ENCODE assay signal across 22 mouse cellular contexts in genomic region chr11:113669711-113670110, GRCm38 (mm10). TPM values are rescaled to one million over a fixed set of nuclear protein-coding genes. Genes with fewer than 3 reads are reported as not detected.
DNase-seq lines count a peak whose midpoint lies in the region; ATAC-seq and TF ChIP-seq lines count a peak whose summit lies in the region.
"Had no signal": no experiment of that assay in that cellular context is flagged by ENCODE, and none has a peak within 500 bp of the region (broad histone marks: within the 10 kb centered on the region; RNA-seq: fewer than 3 reads in every experiment).

No protein-coding gene starts in this region.

- peaks cover 69% of the 10 kb centered on the region for H3K4me1 ChIP-seq in liver, embryonic 12.5 days
- peaks cover 26 to 33% of the 10 kb centered on the region in 2 experiments for H3K4me1 ChIP-seq in liver, embryonic 14.5 days (replicated peaks; ENCODE audit: control insufficient read depth in 2 of 2, insufficient read depth in 2 of 2, low read length in 1 of 2)
- H3K4me1 ChIP-seq in liver, embryonic 16.5 days (ENCODE audit: control insufficient read depth, low read depth, low read length), result peaks cover 44% of the 10 kb centered on the region

- no peaks in the 10 kb centered on the region for H3K27me3 ChIP-seq in liver, embryonic 12.5 days (replicated peaks)
- H3K27me3 ChIP-seq in liver, embryonic 14.5 days (ENCODE audit: control insufficient read depth, insufficient read depth, low read length), result no peaks in the 10 kb centered on the region
- no peaks in the 10 kb centered on the region for H3K27me3 ChIP-seq in liver, embryonic 16.5 days (ENCODE audit: control insufficient read depth, insufficient read depth, low read depth, low read length)
- H3K27me3 ChIP-seq: embryonic facial prominence, embryonic 12.5 days; forebrain, embryonic 13.5 days; forebrain, embryonic 15.5 days had no signal

- 37% methylated on average over 4 of the region's 4 CpGs for WGBS in liver, embryonic 12.5 days (ENCODE audit: insufficient replicate concordance)
- WGBS in liver, embryonic 14.5 days (ENCODE audit: insufficient replicate concordance), result 30% methylated on average over 4 of the region's 4 CpGs
- 28% methylated on average over 4 of the region's 4 CpGs for WGBS in liver, embryonic 16.5 days (ENCODE audit: insufficient replicate concordance)

- no peak for DNase-seq in liver
- DNase-seq in liver, embryonic 14.5 days (ENCODE audit: low read depth in 3 of 3, low spot score in 3 of 3), result no peak
- DNase-seq in cerebellum, adult 11-12 months, result no peak
- DNase-seq in spleen, postnatal 4 days (ENCODE audit: low spot score in 2 of 2), result no peak
- no peak for DNase-seq in layer of hippocampus, adult 9-10 months (ENCODE audit: low spot score)
- DNase-seq: adrenal gland, adult 2 months; adrenal gland, postnatal 10 days; adrenal gland, postnatal 25 days; cerebellum, adult 11 months; cerebellum, adult 2 months; cerebellum, adult 9-10 months; cerebellum, postnatal 10 days; cerebellum, postnatal 25 days had no signal

- no peak for TF ChIP-seq CTCF in liver, embryonic 14.5 days (IDR thresholded peaks at IDR 0.05; ENCODE audit: low read depth)

- H3K9me3 ChIP-seq in liver, embryonic 12.5 days (replicated peaks), result no peaks in the 10 kb centered on the region
- H3K9me3 ChIP-seq in liver, embryonic 14.5 days (ENCODE audit: control insufficient read depth, low read length), result no peaks in the 10 kb centered on the region
- H3K9me3 ChIP-seq in liver, embryonic 16.5 days (replicated peaks; ENCODE audit: control insufficient read depth, low read length), result no peaks in the 10 kb centered on the region
- H3K9me3 ChIP-seq: embryonic facial prominence, embryonic 10.5 days; embryonic facial prominence, embryonic 12.5 days; forebrain, embryonic 13.5 days; forebrain, embryonic 15.5 days had no signal

- H3K4me3 ChIP-seq in liver, embryonic 12.5 days, result no peak overlapping the region
- H3K4me3 ChIP-seq in liver, embryonic 14.5 days (ENCODE audit: insufficient read depth in 1 of 2, low read depth in 2 of 2, low read length in 2 of 2), result no peak overlapping the region
- no peak overlapping the region for H3K4me3 ChIP-seq in liver, embryonic 16.5 days (ENCODE audit: low read depth, low read length)
- H3K4me3 ChIP-seq: embryonic facial prominence, embryonic 10.5 days; embryonic facial prominence, embryonic 12.5 days; forebrain, embryonic 13.5 days; forebrain, embryonic 15.5 days had no signal

- TF ChIP-seq EP300 in liver, embryonic 14.5 days (IDR thresholded peaks at IDR 0.05; ENCODE audit: low read depth), result 0 out of 2 replicates have a peak, but pooled peaks have one; percentile 1

- peak; percentile 22; the same call in 1 of the 2 replicates for ATAC-seq in liver, embryonic 12.5 days
- peak; percentile 38 for ATAC-seq in liver, embryonic 14.5 days (ENCODE audit: insufficient read depth)
- ATAC-seq in liver, embryonic 16.5 days (ENCODE audit: low read depth), result 0 out of 2 replicates have a peak, but pooled peaks have one; percentile 22
- peak; percentile 68 for ATAC-seq in megakaryocyte-erythroid progenitor cell, adult 5-6 weeks (replicated peaks; ENCODE audit: low FRiP score, low TSS enrichment, poor library complexity, severe bottlenecking)
- ATAC-seq: forebrain, embryonic 13.5 days; forebrain, embryonic 15.5 days had no signal

- H3K27ac ChIP-seq in liver, embryonic 12.5 days, result peak overlapping the region; percentile 20; the same call in 1 of the 2 replicates
- H3K27ac ChIP-seq in liver, embryonic 14.5 days, result no peak overlapping the region
- no peak overlapping the region for H3K27ac ChIP-seq in liver, embryonic 16.5 days (ENCODE audit: low read length)
- H3K27ac ChIP-seq: embryonic facial prominence, embryonic 10.5 days; embryonic facial prominence, embryonic 12.5 days; forebrain, embryonic 13.5 days; forebrain, embryonic 15.5 days had no signal

- H3K9ac ChIP-seq in liver, embryonic 12.5 days, result peak overlapping the region; percentile 31; the same call in 1 of the 2 replicates
- no peak overlapping the region for H3K9ac ChIP-seq in liver, embryonic 14.5 days (replicated peaks)
- H3K9ac ChIP-seq in liver, embryonic 16.5 days (ENCODE audit: low read depth, low read length), result no peak overlapping the region
- H3K9ac ChIP-seq: embryonic facial prominence, embryonic 12.5 days; forebrain, embryonic 13.5 days; forebrain, embryonic 15.5 days had no signal

- H3K36me3 ChIP-seq in liver, embryonic 12.5 days, result peaks cover 92% of the 10 kb centered on the region
- H3K36me3 ChIP-seq in liver, embryonic 14.5 days (replicated peaks; ENCODE audit: control insufficient read depth, insufficient read depth, low read depth), result peaks cover 84% of the 10 kb centered on the region
- peaks cover 50% of the 10 kb centered on the region for H3K36me3 ChIP-seq in liver, embryonic 16.5 days (ENCODE audit: control insufficient read depth, insufficient read depth)

- no peak overlapping the region for H3K4me2 ChIP-seq in liver, embryonic 12.5 days
- H3K4me2 ChIP-seq in liver, embryonic 14.5 days (ENCODE audit: low read depth), result no peak overlapping the region
- H3K4me2 ChIP-seq in liver, embryonic 16.5 days (ENCODE audit: low read depth, low read length), result no peak overlapping the region
- H3K4me2 ChIP-seq: embryonic facial prominence, embryonic 12.5 days; forebrain, embryonic 13.5 days; forebrain, embryonic 15.5 days had no signal

RNA-seq across cellular contexts. Expression of gene Fam104a, which starts 14.2 kb away (rescaled TPM):
- 56.1 and 58.5 TPM in 2 replicates for polyA plus RNA-seq in liver, embryonic 12.5 days (2016; fragmentation: Nextera tagmentation; extraction: Ambion mirVana)
- polyA plus RNA-seq in liver, embryonic 14.5 days (2012; rRNA removed), result 20.6 and 25.0 TPM in 2 replicates
- 44.5 and 46.8 TPM in 2 replicates for polyA plus RNA-seq in liver, embryonic 14.5 days (2014; fragmentation: Nextera tagmentation; extraction: Ambion mirVana)
- 38.9 and 39.2 TPM in 2 replicates for polyA plus RNA-seq in liver, embryonic 16.5 days (2015; fragmentation: Nextera tagmentation; extraction: Ambion mirVana)
- 17.8 and 20.8 TPM in 2 replicates for total RNA-seq in megakaryocyte-erythroid progenitor cell, adult 5-6 weeks (2014; fragmentation: Nextera tagmentation)
- total RNA-seq in megakaryocyte-erythroid progenitor cell, adult 5-6 weeks (2017), result 25.1 and 30.8 TPM in 2 replicates

RNA-seq across cellular contexts. Expression of gene D11Wsu47e, which starts 14.5 kb away (rescaled TPM):
- 14.8 and 16.0 TPM in 2 replicates for polyA plus RNA-seq in liver, embryonic 12.5 days (2016; fragmentation: Nextera tagmentation; extraction: Ambion mirVana)
- 5.8 and 8.0 TPM in 2 replicates for polyA plus RNA-seq in liver, embryonic 14.5 days (2012; rRNA removed)
- polyA plus RNA-seq in liver, embryonic 14.5 days (2014; fragmentation: Nextera tagmentation; extraction: Ambion mirVana), result 7.8 and 9.2 TPM in 2 replicates
- 7.6 and 7.8 TPM in 2 replicates for polyA plus RNA-seq in liver, embryonic 16.5 days (2015; fragmentation: Nextera tagmentation; extraction: Ambion mirVana)
- total RNA-seq in megakaryocyte-erythroid progenitor cell, adult 5-6 weeks (2014; fragmentation: Nextera tagmentation), result 21.7 and 23.6 TPM in 2 replicates
- 11.8 and 19.7 TPM in 2 replicates for total RNA-seq in megakaryocyte-erythroid progenitor cell, adult 5-6 weeks (2017)

RNA-seq across cellular contexts. Expression of gene Slc39a11, which starts 19.8 kb away (rescaled TPM):
- 18.0 and 18.3 TPM in 2 replicates for polyA plus RNA-seq in liver, embryonic 12.5 days (2016; fragmentation: Nextera tagmentation; extraction: Ambion mirVana)
- 4.9 and 5.1 TPM in 2 replicates for polyA plus RNA-seq in liver, embryonic 14.5 days (2012; rRNA removed)
- polyA plus RNA-seq in liver, embryonic 14.5 days (2014; fragmentation: Nextera tagmentation; extraction: Ambion mirVana), result 10.1 and 10.2 TPM in 2 replicates
- polyA plus RNA-seq in liver, embryonic 16.5 days (2015; fragmentation: Nextera tagmentation; extraction: Ambion mirVana), result 13.4 and 14.1 TPM in 2 replicates
- total RNA-seq in megakaryocyte-erythroid progenitor cell, adult 5-6 weeks (2014; fragmentation: Nextera tagmentation), result 12.4 and 19.1 TPM in 2 replicates
- total RNA-seq in megakaryocyte-erythroid progenitor cell, adult 5-6 weeks (2017), result 14.9 and 17.7 TPM in 2 replicates

RNA-seq across cellular contexts. Expression of gene Cog1, which starts 20.7 kb away (rescaled TPM):
- 19.4 and 21.7 TPM in 2 replicates for polyA plus RNA-seq in liver, embryonic 12.5 days (2016; fragmentation: Nextera tagmentation; extraction: Ambion mirVana)
- 12.0 and 12.9 TPM in 2 replicates for polyA plus RNA-seq in liver, embryonic 14.5 days (2012; rRNA removed)
- 9.3 and 12.7 TPM in 2 replicates for polyA plus RNA-seq in liver, embryonic 14.5 days (2014; fragmentation: Nextera tagmentation; extraction: Ambion mirVana)
- polyA plus RNA-seq in liver, embryonic 16.5 days (2015; fragmentation: Nextera tagmentation; extraction: Ambion mirVana), result 10.7 and 11.0 TPM in 2 replicates
- total RNA-seq in megakaryocyte-erythroid progenitor cell, adult 5-6 weeks (2014; fragmentation: Nextera tagmentation), result 37.2 and 51.6 TPM in 2 replicates
- total RNA-seq in megakaryocyte-erythroid progenitor cell, adult 5-6 weeks (2017), result 23.9 and 26.2 TPM in 2 replicates

RNA-seq across cellular contexts. Expression of gene Cpsf4l, which starts 40.1 kb away (rescaled TPM):
- polyA plus RNA-seq in liver, embryonic 12.5 days (2016; fragmentation: Nextera tagmentation; extraction: Ambion mirVana), result 0.20 TPM in 1 of 2 replicates, not detected in the other
- polyA plus RNA-seq in liver, embryonic 14.5 days (2012; rRNA removed), result 0.02 TPM in 1 of 2 replicates, not detected in the other
- polyA plus RNA-seq in liver, embryonic 14.5 days (2014; fragmentation: Nextera tagmentation; extraction: Ambion mirVana), result 0.11 TPM in 1 of 2 replicates, not detected in the other
- 0.18 TPM in 1 of 2 replicates, not detected in the other for polyA plus RNA-seq in liver, embryonic 16.5 days (2015; fragmentation: Nextera tagmentation; extraction: Ambion mirVana)
- not detected in 2 replicates for total RNA-seq in megakaryocyte-erythroid progenitor cell, adult 5-6 weeks (2014; fragmentation: Nextera tagmentation)
- not detected in 2 replicates for total RNA-seq in megakaryocyte-erythroid progenitor cell, adult 5-6 weeks (2017)
- total RNA-seq: MEL had no signal
- polyA plus RNA-seq: adrenal gland, adult 2 months; C2C12 had no signal
